Mouse (Mus musculus): ENCODE results near the gene Adgrb3.
"Not testable (repeated sequence)": the region's sequence is repeated elsewhere in the genome, so short reads cannot be mapped to it uniquely, and the experiment has no call there.

Adgrb3 gene

GRCm38 (mm10) chr1:25115512-25115911 is 714.0 kb downstream of the Adgrb3 start:
- DNase-seq (ENCODE audit: low read depth, low spot score): no peak

GRCm38 (mm10) chr1:25107500-25108101 is 721.9 kb downstream of the Adgrb3 start:
- no peak for DNase-seq (ENCODE audit: low read depth, low spot score)

DNA sequence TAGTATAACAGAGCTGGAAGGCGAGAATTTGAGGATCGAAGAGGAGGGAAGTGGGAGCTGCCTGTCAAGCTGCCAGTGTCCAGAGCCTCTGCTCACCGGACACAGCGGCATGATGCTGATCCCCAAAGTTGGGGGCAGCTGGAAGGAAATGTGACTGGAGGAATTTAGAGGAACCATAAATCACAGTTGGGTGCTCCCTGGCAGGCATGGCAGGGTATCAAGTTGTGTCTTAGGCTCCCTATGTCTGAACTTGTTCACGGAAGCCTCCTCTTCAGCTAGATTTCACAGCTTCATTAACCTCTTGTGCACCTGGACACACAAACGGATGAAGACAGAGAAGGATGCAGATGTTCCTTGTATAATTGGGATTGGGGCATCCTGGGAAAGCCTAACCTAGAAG is 722.8 kb downstream of the Adgrb3 start:
- DNase-seq (ENCODE audit: low read depth, low spot score): no peak

GRCm38 (mm10) chr1:25105367-25105766 is 724.1 kb downstream of the Adgrb3 start:
- no peak for DNase-seq (ENCODE audit: low read depth, low spot score)

GRCm38 (mm10) chr1:25088010-25088719 is 741.3 kb downstream of the Adgrb3 start:
- no peak for DNase-seq (ENCODE audit: low read depth, low spot score)

DNA sequence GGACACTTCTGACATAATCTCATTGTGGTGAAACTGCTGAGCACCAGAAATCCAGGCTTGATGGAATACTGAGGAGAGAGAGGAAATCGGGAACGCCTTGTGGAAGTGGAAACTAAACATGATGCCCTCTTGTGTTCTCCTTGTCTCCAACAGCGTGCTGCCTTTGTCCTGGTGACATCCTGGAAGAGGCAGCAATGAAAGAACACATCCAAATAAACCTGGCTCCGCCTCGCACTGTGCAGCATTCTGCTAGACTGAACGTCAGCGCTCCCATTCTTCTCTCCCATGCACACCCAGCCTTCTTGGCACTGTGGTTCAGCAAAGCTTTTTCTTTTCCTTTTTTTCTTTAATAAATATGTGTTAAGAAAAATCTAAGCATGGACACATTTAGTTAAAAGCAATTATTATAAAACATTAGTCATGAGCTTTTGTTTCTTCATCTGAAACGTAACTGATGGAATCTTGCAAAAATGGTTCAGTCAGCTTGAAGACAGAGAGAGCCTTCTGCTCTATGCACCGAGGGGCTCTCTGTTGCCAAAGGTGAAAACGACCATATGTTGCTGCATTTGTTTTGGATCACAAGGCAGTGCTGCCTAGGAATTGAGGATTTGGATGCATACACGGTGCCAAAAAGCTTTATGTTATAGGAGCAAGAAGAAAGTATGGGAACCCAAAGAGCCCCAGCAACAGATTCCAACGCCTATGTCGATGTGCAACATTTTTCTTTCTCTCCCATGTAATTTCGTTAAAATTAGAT is 743.7 kb downstream of the Adgrb3 start:
- peak; percentile 12 for DNase-seq (ENCODE audit: low read depth, low spot score)

GRCm38 (mm10) chr1:25082377-25082776 is 747.1 kb downstream of the Adgrb3 start:
- DNase-seq (ENCODE audit: low read depth, low spot score): no peak

DNA sequence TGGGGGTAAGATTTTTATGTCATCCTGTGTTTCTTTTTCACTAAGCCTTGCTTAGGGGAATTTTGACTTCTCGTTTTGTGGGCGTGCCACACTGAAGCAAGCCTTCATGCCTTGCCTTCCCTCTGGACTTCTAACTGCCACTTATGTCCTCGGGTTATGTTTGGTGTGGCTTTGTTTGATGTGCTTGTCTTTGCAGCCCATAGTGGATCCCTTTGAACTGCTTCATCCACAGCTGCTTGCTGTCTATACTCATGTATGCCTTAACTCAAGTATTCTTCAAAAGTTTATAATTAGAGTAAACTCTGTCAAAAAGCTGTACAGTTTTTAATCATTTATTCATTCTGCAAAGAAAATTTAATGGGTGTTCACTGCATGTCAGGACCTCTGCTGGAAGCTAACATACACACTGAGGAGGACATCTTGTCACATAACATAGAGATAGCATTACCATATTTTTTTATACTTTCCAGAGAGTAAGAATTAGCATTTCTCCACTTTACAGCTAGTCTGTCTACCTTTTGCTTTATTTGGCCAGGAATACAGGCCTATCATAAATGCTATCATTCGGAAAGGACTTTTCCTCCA is 748.1 kb downstream of the Adgrb3 start:
- DNase-seq (ENCODE audit: low read depth, low spot score): no peak

DNA sequence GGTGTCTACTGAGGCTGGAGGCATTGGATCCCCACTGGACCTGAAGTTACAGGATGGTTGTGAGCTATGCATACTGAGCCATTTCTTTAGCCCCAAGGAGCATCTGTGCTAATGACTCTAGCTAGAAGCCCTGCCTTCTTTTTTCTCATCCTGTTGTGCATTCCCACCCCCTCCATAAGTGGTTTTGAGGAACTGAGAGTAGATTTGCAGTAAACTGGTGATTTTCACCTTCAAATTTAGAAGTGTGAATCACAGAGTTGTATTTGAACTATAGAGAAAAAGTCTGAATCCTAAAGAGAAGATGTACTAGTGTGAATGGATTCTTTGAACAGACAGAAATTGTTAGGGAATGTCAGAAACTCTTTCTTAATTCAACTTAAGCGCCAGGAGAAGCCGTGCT is 750.1 kb downstream of the Adgrb3 start:
- no peak for DNase-seq (ENCODE audit: low read depth, low spot score)

GRCm38 (mm10) chr1:25075952-25076351 is 753.6 kb downstream of the Adgrb3 start:
- no peak for DNase-seq (ENCODE audit: low read depth, low spot score)

DNA sequence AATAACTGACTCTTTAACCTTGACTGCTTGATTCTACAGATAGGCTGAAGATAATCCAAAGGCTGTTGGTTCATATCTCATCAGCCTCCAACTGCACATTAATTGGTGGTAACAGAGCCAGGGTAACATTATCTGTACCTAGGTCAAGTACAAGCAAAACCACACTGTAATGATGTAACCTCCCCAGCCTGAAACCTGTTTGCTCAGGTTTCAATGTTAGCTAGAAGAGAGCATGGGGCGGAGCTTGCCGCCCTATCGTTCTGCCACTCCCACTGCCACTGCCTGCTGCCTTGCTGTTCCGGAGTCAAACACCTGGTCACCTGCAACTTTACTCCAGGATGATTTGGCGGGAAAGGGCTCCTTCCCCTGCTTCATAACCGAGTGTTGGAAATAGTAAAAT is 765.5 kb downstream of the Adgrb3 start:
- peak; percentile 26 for DNase-seq (ENCODE audit: low read depth, low spot score)

DNA sequence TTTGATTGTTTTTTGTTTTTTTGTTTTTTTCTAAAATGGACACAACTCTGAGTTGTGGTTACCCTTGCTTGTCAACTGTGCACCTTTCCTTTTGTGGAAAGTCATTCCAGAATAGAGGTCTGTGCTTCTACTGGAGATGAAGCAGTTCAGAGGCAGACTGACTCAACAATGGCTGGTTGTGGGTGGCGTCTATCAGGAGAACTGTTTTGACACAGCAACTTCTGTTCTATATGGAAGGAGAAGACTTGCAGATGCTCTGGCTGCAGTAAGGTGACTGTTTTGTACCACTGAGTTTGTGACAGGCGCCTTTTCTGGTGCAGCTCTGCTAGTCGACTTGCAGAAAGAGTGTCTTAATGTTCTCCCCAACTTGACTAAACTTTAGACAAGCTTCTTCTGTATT is 768.6 kb downstream of the Adgrb3 start:
- no peak for DNase-seq (ENCODE audit: low read depth, low spot score)

- DNase-seq (ENCODE audit: low read depth, low spot score): no peak
Measured at GRCm38 (mm10) chr1:25060191-25060590, 769.3 kb downstream of the Adgrb3 start.

GRCm38 (mm10) chr1:25057656-25058055 is 771.9 kb downstream of the Adgrb3 start:
- DNase-seq (ENCODE audit: low read depth, low spot score): no peak

GRCm38 (mm10) chr1:25057212-25057611 is 772.3 kb downstream of the Adgrb3 start:
- no peak for DNase-seq (ENCODE audit: low read depth, low spot score)

GRCm38 (mm10) chr1:25042091-25042490 is 787.4 kb downstream of the Adgrb3 start:
- DNase-seq (ENCODE audit: low read depth, low spot score): no peak

DNA sequence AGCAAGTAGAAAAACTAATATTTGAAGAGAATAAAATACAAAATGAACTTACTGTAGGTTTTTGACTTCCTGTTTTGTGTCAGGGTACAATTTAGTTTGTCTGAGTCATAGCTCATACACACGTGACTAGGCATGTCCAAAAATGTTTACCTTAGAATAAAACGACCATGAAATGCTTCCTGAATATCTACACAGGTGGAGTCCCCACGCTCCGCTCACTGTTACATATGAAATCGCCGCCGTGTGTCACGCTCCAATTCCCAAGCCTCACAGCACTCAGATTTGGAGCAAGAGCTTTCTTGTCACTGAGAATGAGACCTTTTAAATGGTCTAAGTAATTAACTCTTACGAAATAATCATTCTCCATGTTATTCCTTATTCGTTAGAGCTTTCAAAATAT is 795.3 kb downstream of the Adgrb3 start:
- DNase-seq (ENCODE audit: low read depth, low spot score): no peak

- DNase-seq (ENCODE audit: low read depth, low spot score): no peak
Measured at GRCm38 (mm10) chr1:25033155-25034095, 796.1 kb downstream of the Adgrb3 start.

DNA sequence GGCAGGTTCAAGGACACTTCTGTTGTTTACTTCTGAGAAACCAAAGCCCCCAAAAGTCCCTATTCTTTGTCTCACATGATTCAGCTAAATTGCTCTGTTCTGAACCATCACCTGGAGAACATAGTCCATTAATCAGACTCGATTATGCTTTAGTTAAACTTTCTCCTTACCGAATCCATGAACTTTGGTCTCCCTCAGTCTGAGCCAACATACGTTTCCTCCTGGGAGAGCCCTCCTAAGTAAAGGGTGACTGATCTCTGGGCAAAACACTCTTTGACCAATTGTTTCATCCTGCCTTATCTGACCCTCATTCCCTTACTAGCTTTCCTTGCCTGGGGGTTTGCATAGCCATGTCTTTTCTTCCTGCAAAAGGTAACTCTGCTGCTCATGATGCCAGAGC is 806.4 kb downstream of the Adgrb3 start:
- no peak for DNase-seq (ENCODE audit: low read depth, low spot score)

- not testable (repeated sequence) for DNase-seq (ENCODE audit: low read depth, low spot score)
Measured at GRCm38 (mm10) chr1:25017851-25018250, 811.7 kb downstream of the Adgrb3 start.

Measured in ZHBTc4 (cell line).